Mouse (Mus musculus) forebrain, embryonic 10.5 days (tissue): Measurements from ENCODE around the gene Zfp472. TPM values are rescaled to one million over a fixed set of nuclear protein-coding genes. Genes with fewer than 3 reads are reported as not detected.

ENCODE experiments used
- polyA plus RNA-seq: library from polyadenylated mRNA; unstranded; fragments of >200 nt; fragmentation: Nextera tagmentation; extraction: Ambion mirVana; gene quantifications from 2 replicates; pipeline ENCODE4 v1.2.1, GENCODE M21; 2016

Zfp472 gene
- polyA plus RNA-seq, 1 experiment from 2014 or later = 13.0 TPM

Other genes with a start within 250 kb of the Zfp472 start
- gene Zfp871, start 177.5 kb upstream of the Zfp472 start, polyA plus RNA-seq = 47.9 and 50.5 TPM in 2 replicates
- gene Zfp811, start 155.9 kb upstream of the Zfp472 start, polyA plus RNA-seq = 18.1 and 19.2 TPM in 2 replicates
- gene Zfp799, start 135.6 kb upstream of the Zfp472 start, polyA plus RNA-seq = 14.2 and 14.7 TPM in 2 replicates
- gene Zfp870, start 74.2 kb upstream of the Zfp472 start, polyA plus RNA-seq = 7.4 and 8.6 TPM in 2 replicates
- not detected in 2 replicates for gene Cyp4f14, start 48.5 kb upstream of the Zfp472 start, polyA plus RNA-seq
- 1.8 and 1.9 TPM in 2 replicates for gene Cyp4f13, start 18.4 kb upstream of the Zfp472 start, polyA plus RNA-seq
- gene Zfp952, start 27.3 kb downstream of the Zfp472 start, polyA plus RNA-seq = 13.4 and 13.7 TPM in 2 replicates
- gene Zfp763, start 67.6 kb downstream of the Zfp472 start, polyA plus RNA-seq = 16.6 and 17.0 TPM in 2 replicates
- not detected in 2 replicates for gene 4921501E09Rik, start 102.2 kb downstream of the Zfp472 start, polyA plus RNA-seq
- 5.8 and 7.0 TPM in 2 replicates for gene Zfp563, start 123.5 kb downstream of the Zfp472 start, polyA plus RNA-seq
- not detected in 2 replicates for gene Morc2b, start 173.9 kb downstream of the Zfp472 start, polyA plus RNA-seq
- gene Olfr55, start 202.6 kb downstream of the Zfp472 start, polyA plus RNA-seq = 0.05 TPM in 1 of 2 replicates, not detected in the other
- not detected in 2 replicates for gene Olfr239, start 225.5 kb downstream of the Zfp472 start, polyA plus RNA-seq